17 mouse cellular contexts compared by ENCODE assay signal in genomic region chr8:24383130-24383962, GRCm38 (mm10).
DNase-seq lines count a peak whose midpoint lies in the region; ATAC-seq lines count a peak whose summit lies in the region.
"Had no signal": no experiment of that assay in that cellular context is flagged by ENCODE, and none has a peak within 500 bp of the region (broad histone marks: within the 10 kb centered on the region; RNA-seq: fewer than 3 reads in every experiment).

No protein-coding gene starts in this region.

- H3K27me3 ChIP-seq in hindbrain, embryonic 13.5 days, result no peaks in the 10 kb centered on the region
- no peaks in the 10 kb centered on the region for H3K27me3 ChIP-seq in hindbrain, embryonic 11.5 days (ENCODE audit: control insufficient read depth, insufficient read depth, low read length)
- no peaks in the 10 kb centered on the region for H3K27me3 ChIP-seq in neural tube, embryonic 13.5 days
- no peaks in the 10 kb centered on the region for H3K27me3 ChIP-seq in intestine, embryonic 16.5 days (replicated peaks; ENCODE audit: control insufficient read depth, insufficient read depth, low read length)
- H3K27me3 ChIP-seq in heart, embryonic 11.5 days (ENCODE audit: control insufficient read depth, insufficient read depth, low read length), result no peaks in the 10 kb centered on the region
- H3K27me3 ChIP-seq: hindbrain, embryonic 15.5 days; midbrain, embryonic 15.5 days had no signal

- ATAC-seq in hindbrain, embryonic 13.5 days (ENCODE audit: low FRiP score), result 0 out of 2 replicates have a peak, but pooled peaks have one; percentile 32
- no peak for ATAC-seq in hindbrain, embryonic 11.5 days (ENCODE audit: low FRiP score)
- peak; percentile 62; the same call in 1 of the 2 replicates for ATAC-seq in neural tube, embryonic 13.5 days (ENCODE audit: low read depth)
- peak; percentile 85 for ATAC-seq in intestine, embryonic 16.5 days
- no peak for ATAC-seq in heart, embryonic 11.5 days (replicated peaks; ENCODE audit: insufficient number of reproducible peaks, low FRiP score, low TSS enrichment)
- ATAC-seq: midbrain, embryonic 15.5 days had no signal

- H3K4me2 ChIP-seq in hindbrain, embryonic 13.5 days, result no peak overlapping the region
- no peak overlapping the region for H3K4me2 ChIP-seq in hindbrain, embryonic 11.5 days (replicated peaks; ENCODE audit: low read depth, low read length)
- H3K4me2 ChIP-seq in neural tube, embryonic 13.5 days, result no peak overlapping the region
- H3K4me2 ChIP-seq in intestine, embryonic 16.5 days (ENCODE audit: low read depth, low read length), result no peak overlapping the region
- no peak overlapping the region for H3K4me2 ChIP-seq in heart, embryonic 11.5 days
- H3K4me2 ChIP-seq: hindbrain, embryonic 15.5 days; midbrain, embryonic 15.5 days had no signal

- H3K4me3 ChIP-seq in hindbrain, embryonic 13.5 days, result no peak overlapping the region
- H3K4me3 ChIP-seq in hindbrain, embryonic 11.5 days (ENCODE audit: low read depth, low read length), result no peak overlapping the region
- H3K4me3 ChIP-seq in neural tube, embryonic 13.5 days, result no peak overlapping the region
- no peak overlapping the region for H3K4me3 ChIP-seq in intestine, embryonic 16.5 days (ENCODE audit: low read length)
- no peak overlapping the region for H3K4me3 ChIP-seq in heart, embryonic 11.5 days (ENCODE audit: low read depth, low read length)
- H3K4me3 ChIP-seq: hindbrain, embryonic 15.5 days; layer of hippocampus, adult 2 months; midbrain, embryonic 15.5 days had no signal

- 73% methylated on average over 14 of the region's 14 CpGs for WGBS in hindbrain, embryonic 13.5 days
- WGBS in hindbrain, embryonic 11.5 days, result 83% methylated on average over 14 of the region's 14 CpGs
- 57% methylated on average over 14 of the region's 14 CpGs for WGBS in neural tube, embryonic 13.5 days
- 49% methylated on average over 14 of the region's 14 CpGs for WGBS in intestine, embryonic 16.5 days
- 63% methylated on average over 14 of the region's 14 CpGs for WGBS in heart, embryonic 11.5 days (ENCODE audit: insufficient replicate concordance)

- no peaks in the 10 kb centered on the region for H3K4me1 ChIP-seq in hindbrain, embryonic 13.5 days (replicated peaks)
- no peaks in the 10 kb centered on the region for H3K4me1 ChIP-seq in hindbrain, embryonic 11.5 days (replicated peaks; ENCODE audit: control insufficient read depth, insufficient read depth, low read length)
- peaks cover 14% of the 10 kb centered on the region for H3K4me1 ChIP-seq in neural tube, embryonic 13.5 days (replicated peaks)
- no peaks in the 10 kb centered on the region for H3K4me1 ChIP-seq in intestine, embryonic 16.5 days (ENCODE audit: control insufficient read depth, insufficient read depth, low read length)
- H3K4me1 ChIP-seq in heart, embryonic 11.5 days (ENCODE audit: control insufficient read depth, insufficient read depth, low read length), result no peaks in the 10 kb centered on the region
- H3K4me1 ChIP-seq: hindbrain, embryonic 15.5 days; midbrain, embryonic 15.5 days had no signal

- no peak overlapping the region for H3K27ac ChIP-seq in hindbrain, embryonic 13.5 days
- no peak overlapping the region for H3K27ac ChIP-seq in hindbrain, embryonic 11.5 days (ENCODE audit: low read depth, low read length)
- H3K27ac ChIP-seq in neural tube, embryonic 13.5 days (replicated peaks), result 0 out of 2 replicates have a peak overlapping the region, but pooled peaks have one; percentile 9
- no peak overlapping the region for H3K27ac ChIP-seq in intestine, embryonic 16.5 days (ENCODE audit: low read length)
- no peak overlapping the region for H3K27ac ChIP-seq in heart, embryonic 11.5 days (ENCODE audit: low read depth, low read length)
- H3K27ac ChIP-seq: hindbrain, embryonic 15.5 days; layer of hippocampus, adult 2 months; midbrain, embryonic 15.5 days had no signal

- H3K9ac ChIP-seq in hindbrain, embryonic 13.5 days, result no peak overlapping the region
- no peak overlapping the region for H3K9ac ChIP-seq in hindbrain, embryonic 11.5 days (ENCODE audit: low read depth, low read length)
- no peak overlapping the region for H3K9ac ChIP-seq in neural tube, embryonic 13.5 days
- no peak overlapping the region for H3K9ac ChIP-seq in intestine, embryonic 16.5 days (ENCODE audit: low read depth, low read length)
- H3K9ac ChIP-seq in heart, embryonic 11.5 days (ENCODE audit: low read depth, low read length), result no peak overlapping the region
- H3K9ac ChIP-seq: hindbrain, embryonic 15.5 days; midbrain, embryonic 15.5 days had no signal

- H3K36me3 ChIP-seq in hindbrain, embryonic 13.5 days, result no peaks in the 10 kb centered on the region
- no peaks in the 10 kb centered on the region for H3K36me3 ChIP-seq in hindbrain, embryonic 11.5 days (ENCODE audit: control insufficient read depth, insufficient read depth, low read length)
- no peaks in the 10 kb centered on the region for H3K36me3 ChIP-seq in neural tube, embryonic 13.5 days
- H3K36me3 ChIP-seq in intestine, embryonic 16.5 days (ENCODE audit: control insufficient read depth, insufficient read depth, low read length), result no peaks in the 10 kb centered on the region
- H3K36me3 ChIP-seq in heart, embryonic 11.5 days (ENCODE audit: control insufficient read depth, insufficient read depth, low read length), result no peaks in the 10 kb centered on the region
- H3K36me3 ChIP-seq: hindbrain, embryonic 15.5 days; midbrain, embryonic 15.5 days had no signal

- 0 out of 2 replicates have a peak, but pooled peaks cover 6% of the 10 kb centered on the region for H3K9me3 ChIP-seq in hindbrain, embryonic 13.5 days
- H3K9me3 ChIP-seq in hindbrain, embryonic 11.5 days (ENCODE audit: control insufficient read depth, low read length), result no peaks in the 10 kb centered on the region
- H3K9me3 ChIP-seq in neural tube, embryonic 13.5 days, result peaks cover 6% of the 10 kb centered on the region; the same call in 1 of the 2 replicates
- H3K9me3 ChIP-seq in intestine, embryonic 16.5 days (ENCODE audit: control insufficient read depth, low read length), result no peaks in the 10 kb centered on the region
- H3K9me3 ChIP-seq in heart, embryonic 11.5 days (replicated peaks; ENCODE audit: control insufficient read depth, low read length), result no peaks in the 10 kb centered on the region
- H3K9me3 ChIP-seq: hindbrain, embryonic 15.5 days; midbrain, embryonic 15.5 days had no signal

- DNase-seq in hindbrain, embryonic 11.5 days (ENCODE audit: low spot score), result no peak
- DNase-seq in neural tube, embryonic 10.5 days (ENCODE audit: extremely low spot score, low spot score), result no peak
- no peak for DNase-seq in yolk sac, embryonic 10.5 days (ENCODE audit: low spot score)
- DNase-seq: adrenal gland, adult 8-10 months; cerebellum, adult 9-10 months; gastrocnemius, postnatal 14 days; kidney, adult 9 months; layer of hippocampus, postnatal 36 days; lung, adult 18-20 months; lung, postnatal 36 days had no signal

Comparison
In these comparisons a context has a peak if more than half of its experiments do, and no peak if none do; other contexts are left out.
1. ATAC-seq: peak in hindbrain, embryonic 13.5 days (single experiment), neural tube, embryonic 13.5 days (single experiment) and intestine, embryonic 16.5 days (single experiment); none in hindbrain, embryonic 11.5 days (single experiment) and heart, embryonic 11.5 days (single experiment).